Mouse (Mus musculus) MEL (cell line): ENCODE data around the gene 4930558K02Rik. TPM values are rescaled to one million over a fixed set of nuclear protein-coding genes. Genes with fewer than 3 reads are reported as not detected.

Experiments
- DNase-seq: peaks from one replicate; pipeline ENCODE4 v3.0.0; 2011; ENCODE audit warnings: low read depth, low spot score
- H3K27ac ChIP-seq: 2 replicates; pipeline ENCODE4 v1.5.1; 2012; ENCODE audit warnings: low read depth, mild to moderate bottlenecking, control low read depth, low read length, moderate library complexity; ENCODE audit not compliant: control insufficient read depth
- H3K27me3 ChIP-seq, 2 experiments: fragments of 150-350 bp in 1 of 2; sonication (generic) in 1 of 2; 2 replicates each; pipeline ENCODE4 v1.6.1; 2012; ENCODE audit warnings: low read length in 2 of 2, mild to moderate bottlenecking in 2 of 2, improper control_type of control experiment in 1 of 2, moderate library complexity in 1 of 2; ENCODE audit not compliant: insufficient read depth in 2 of 2, control insufficient read depth in 1 of 2
- H3K36me3 ChIP-seq, 2 experiments: 2 replicates each; pipeline ENCODE4 v1.6.1; 2012 to 2014; ENCODE audit warnings: low read length in 2 of 2, improper control_type of control experiment in 1 of 2, inconsistent platforms in 1 of 2, mild to moderate bottlenecking in 1 of 2; ENCODE audit not compliant: insufficient read depth in 2 of 2, control insufficient read depth in 1 of 2
- H3K4me1 ChIP-seq, 2 experiments: fragments of 150-350 bp in 1 of 2; sonication (generic) in 1 of 2; 2 replicates each; pipeline ENCODE4 v1.6.1; 2012; ENCODE audit warnings: low read length in 2 of 2, improper control_type of control experiment in 1 of 2, mild to moderate bottlenecking in 1 of 2; ENCODE audit not compliant: insufficient read depth in 2 of 2, control insufficient read depth in 1 of 2
- H3K4me3 ChIP-seq, 2 experiments: fragments of 150-350 bp in 1 of 2; sonication (generic) in 1 of 2; 2 replicates each; pipeline ENCODE4 v1.5.1; 2012; ENCODE audit warnings: low read depth in 2 of 2, low read length in 2 of 2, mild to moderate bottlenecking in 2 of 2, moderate library complexity in 2 of 2, control low read depth in 1 of 2, improper control_type of control experiment in 1 of 2; ENCODE audit not compliant: control insufficient read depth in 1 of 2, insufficient read depth in 1 of 2
- H3K79me2 ChIP-seq: 2 replicates; pipeline ENCODE4 v1.6.1; 2012; ENCODE audit warnings: mild to moderate bottlenecking, low read length, moderate library complexity; ENCODE audit not compliant: control insufficient read depth, poor library complexity, insufficient read depth
- H3K9ac ChIP-seq: 2 replicates; pipeline ENCODE4 v1.6.1; 2012; ENCODE audit warnings: low read depth, mild to moderate bottlenecking, control low read depth, low read length, moderate library complexity; ENCODE audit not compliant: control insufficient read depth, poor library complexity, severe bottlenecking
- H3K9me3 ChIP-seq: fragments of 150-350 bp; sonication (generic); replicated peaks from 2 replicates; pipeline ENCODE4 v1.6.1; 2012; ENCODE audit warnings: mild to moderate bottlenecking, low read length, improper control_type of control experiment, moderate library complexity; ENCODE audit not compliant: insufficient read depth
- BHLHE40 ChIP-seq: IDR thresholded peaks from 2 replicates; pipeline ENCODE4 v1.6.1; 2012; ENCODE audit warnings: low read depth, mild to moderate bottlenecking, inconsistent platforms, low read length, improper control_type of control experiment, borderline replicate concordance
- ELF1 ChIP-seq: IDR thresholded peaks from 2 replicates; pipeline ENCODE4 v1.6.1; 2014; ENCODE audit warnings: low read depth, mild to moderate bottlenecking, inconsistent platforms, low read length, improper control_type of control experiment, moderate library complexity
- EP300 ChIP-seq, 2 experiments: IDR thresholded peaks; 2 replicates each; pipeline ENCODE4 v1.6.1; 2011; ENCODE audit warnings: improper control_type of control experiment in 2 of 2, low read length in 2 of 2, low read depth in 1 of 2, mild to moderate bottlenecking in 1 of 2
- ETS1 ChIP-seq: IDR thresholded peaks from 2 replicates; pipeline ENCODE4 v1.6.1; 2012; ENCODE audit warnings: low read depth, mild to moderate bottlenecking, inconsistent platforms, low read length, improper control_type of control experiment, moderate library complexity
- GABPA ChIP-seq: IDR thresholded peaks from 2 replicates; pipeline ENCODE4 v1.6.1; 2012; ENCODE audit warnings: low read depth, mild to moderate bottlenecking, inconsistent platforms, low read length, improper control_type of control experiment, moderate library complexity
- HCFC1 ChIP-seq: IDR thresholded peaks from 2 replicates; pipeline ENCODE4 v1.6.1; 2012; ENCODE audit warnings: low read depth, mild to moderate bottlenecking, inconsistent platforms, low read length, improper control_type of control experiment, moderate library complexity
- JUND ChIP-seq: IDR thresholded peaks from 2 replicates; pipeline ENCODE4 v1.6.1; 2011; ENCODE audit warnings: low read depth, mild to moderate bottlenecking, improper control_type of control experiment, low read length
- MAX ChIP-seq: IDR thresholded peaks from 2 replicates; pipeline ENCODE4 v1.6.1; 2011; ENCODE audit warnings: low read length, improper control_type of control experiment
- MYB ChIP-seq: IDR thresholded peaks from 2 replicates; pipeline ENCODE4 v1.6.1; 2011; ENCODE audit warnings: mild to moderate bottlenecking, low read depth, low read length, improper control_type of control experiment
- MYC ChIP-seq: IDR thresholded peaks from 2 replicates; pipeline ENCODE4 v1.6.1; 2011; ENCODE audit warnings: low read depth, mild to moderate bottlenecking, low read length, improper control_type of control experiment, moderate library complexity
- NRF1 ChIP-seq: IDR thresholded peaks from 2 replicates; pipeline ENCODE4 v1.6.1; 2014; ENCODE audit warnings: low read depth, mild to moderate bottlenecking, inconsistent platforms, low read length, improper control_type of control experiment, moderate library complexity; ENCODE audit not compliant: poor library complexity, insufficient read depth, severe bottlenecking
- POLR2A ChIP-seq, 2 experiments: IDR thresholded peaks; 2 replicates each; pipeline ENCODE4 v1.6.1; 2011 to 2012; ENCODE audit warnings: low read length in 2 of 2, mild to moderate bottlenecking in 2 of 2, control low read depth in 1 of 2, improper control_type of control experiment in 1 of 2, low read depth in 1 of 2, moderate library complexity in 1 of 2; ENCODE audit not compliant: control insufficient read depth in 1 of 2, insufficient read depth in 1 of 2, poor library complexity in 1 of 2
- POLR2AphosphoS2 ChIP-seq: IDR thresholded peaks from 2 replicates; pipeline ENCODE4 v1.6.1; 2011; ENCODE audit warnings: low read length, improper control_type of control experiment
- POLR2AphosphoS5 ChIP-seq: IDR thresholded peaks from 2 replicates; pipeline ENCODE4 v1.6.1; 2012; ENCODE audit warnings: low read depth, borderline replicate concordance, mild to moderate bottlenecking, inconsistent platforms, low read length, moderate library complexity, mixed read lengths
- SMC3 ChIP-seq: IDR thresholded peaks from 2 replicates; pipeline ENCODE4 v1.6.1; 2011; ENCODE audit warnings: low read depth, low read length, improper control_type of control experiment
- TBP ChIP-seq: IDR thresholded peaks from 2 replicates; pipeline ENCODE4 v1.8.0; 2011; ENCODE audit warnings: low read depth, low read length, improper control_type of control experiment
- TCF12 ChIP-seq: IDR thresholded peaks from 2 replicates; pipeline ENCODE4 v1.6.1; 2014; ENCODE audit warnings: low read depth, mild to moderate bottlenecking, inconsistent platforms, low read length, improper control_type of control experiment, moderate library complexity
- UBTF ChIP-seq: IDR thresholded peaks from 2 replicates; pipeline ENCODE4 v1.6.1; 2012; ENCODE audit warnings: low read depth, mild to moderate bottlenecking, inconsistent platforms, low read length, improper control_type of control experiment, moderate library complexity, borderline replicate concordance; ENCODE audit not compliant: insufficient read depth
- USF1 ChIP-seq: IDR thresholded peaks from 2 replicates; pipeline ENCODE4 v1.6.1; 2014; ENCODE audit warnings: low read depth, mild to moderate bottlenecking, inconsistent platforms, low read length, improper control_type of control experiment, moderate library complexity
- USF2 ChIP-seq, 2 experiments: IDR thresholded peaks; 2 replicates each; pipeline ENCODE4 v1.6.1; 2011 to 2012; ENCODE audit warnings: improper control_type of control experiment in 2 of 2, low read length in 2 of 2, borderline replicate concordance in 1 of 2, inconsistent platforms in 1 of 2, low read depth in 1 of 2, mild to moderate bottlenecking in 1 of 2; ENCODE audit not compliant: insufficient read depth in 1 of 2
- ZKSCAN1 ChIP-seq: IDR thresholded peaks from 2 replicates; pipeline ENCODE4 v1.6.1; 2012; ENCODE audit warnings: low read depth, mild to moderate bottlenecking, inconsistent platforms, low read length, improper control_type of control experiment, moderate library complexity
- ZNF384 ChIP-seq: IDR thresholded peaks from 2 replicates; pipeline ENCODE4 v1.6.1; 2012; ENCODE audit warnings: low read depth, mild to moderate bottlenecking, inconsistent platforms, low read length, improper control_type of control experiment
- polyA plus RNA-seq, 2 experiments: library from polyadenylated mRNA; stranded (reverse) in 1 of 2; unstranded in 1 of 2; fragments of >175 nt in 1 of 2; fragments of >200 nt in 1 of 2; gene quantifications; 2 replicates each; pipeline versions ENCODE4 v1.2.1 to v1.2.4; 2012; ENCODE audit warnings: low replicate concordance in 2 of 2, low read depth in 1 of 2; ENCODE audit not compliant: insufficient read length in 2 of 2, insufficient read depth in 1 of 2, missing spikeins in 1 of 2
- total RNA-seq: library from RNA; depleted of rRNA; stranded (reverse); fragments of 300-350 nt; gene quantifications from 2 replicates; pipeline ENCODE4 v1.2.3, GENCODE M21; 2012

Gene 4930558K02Rik
- total and polyA plus RNA-seq, 3 experiments = not detected

- H3K9ac ChIP-seq = no peak overlapping the region
- H3K9me3 ChIP-seq = no peaks in the 10 kb centered on the region
- no peak for DNase-seq
- no peaks in the 10 kb centered on the region for H3K4me1 ChIP-seq
- no peaks in the 10 kb centered on the region for H3K79me2 ChIP-seq
- no peaks in the 10 kb centered on the region for H3K36me3 ChIP-seq
- TF ChIP-seq USF2 (IDR thresholded peaks at IDR 0.05; ENCODE audit: borderline replicate concordance in 1 of 2, insufficient read depth in 1 of 2, low read depth in 1 of 2, low read length in 2 of 2) (no peak), MAX (no peak), TCF12 (no peak), EP300 (IDR thresholded peaks at IDR 0.05; ENCODE audit: low read depth in 1 of 2, low read length in 2 of 2) (no peak), JUND (no peak), BHLHE40 (no peak), USF1 (no peak)
- H3K27ac ChIP-seq = no peak overlapping the region
- H3K27me3 ChIP-seq = 0 out of 4 replicates have a peak, but pooled peaks cover 0 to 1% of the 10 kb centered on the region in 2 experiments
- no peak overlapping the region for H3K4me3 ChIP-seq
These were observed 47.6 kb downstream of the 4930558K02Rik start for GRCm38 (mm10) chr1:161931817-161932216.

GRCm38 (mm10) chr1:161931313-161931712 is 48.1 kb downstream of the 4930558K02Rik start:
- Histone ChIP-seq H3K9ac (no peak overlapping the region), H3K27me3 (0 out of 4 replicates have a peak, but pooled peaks cover 0 to 1% of the 10 kb centered on the region in 2 experiments), H3K79me2 (no peaks in the 10 kb centered on the region), H3K4me1 (no peaks in the 10 kb centered on the region), H3K36me3 (no peaks in the 10 kb centered on the region), H3K27ac (no peak overlapping the region), H3K4me3 (no peak overlapping the region), H3K9me3 (no peaks in the 10 kb centered on the region)
- TF ChIP-seq ETS1 (no peak), ELF1 (no peak), TBP (no peak), POLR2A (IDR thresholded peaks at IDR 0.05; ENCODE audit: control insufficient read depth in 1 of 2, insufficient read depth in 1 of 2, low read depth in 1 of 2, low read length in 2 of 2, poor library complexity in 1 of 2) (no peak), USF2 (IDR thresholded peaks at IDR 0.05; ENCODE audit: borderline replicate concordance in 1 of 2, insufficient read depth in 1 of 2, low read depth in 1 of 2, low read length in 2 of 2) (no peak), POLR2AphosphoS5 (no peak), MYB (no peak), GABPA (no peak), HCFC1 (no peak), SMC3 (no peak), JUND (no peak), POLR2AphosphoS2 (no peak), UBTF (no peak), MYC (no peak), ZKSCAN1 (no peak), ZNF384 (no peak), BHLHE40 (no peak), NRF1 (no peak)
- no peak for DNase-seq
